Mouse (Mus musculus) thymus, adult 2 months (tissue): ENCODE results near the gene Spast. TPM values are rescaled to one million over a fixed set of nuclear protein-coding genes. Genes with fewer than 3 reads are reported as not detected.
A peak's percentile ranks its signal among the peaks of the same experiment; 100 is the strongest.
"Not testable (repeated sequence)": the region's sequence is repeated elsewhere in the genome, so short reads cannot be mapped to it uniquely, and the experiment has no call there.

Source experiments
- DNase-seq: peaks from one replicate; pipeline ENCODE4 v3.0.0; 2021
- H3K27ac ChIP-seq: fragments of 200-500 bp; 2 replicates; pipeline ENCODE4 v1.5.1; 2012; ENCODE audit warnings: low read length, control low read depth; ENCODE audit not compliant: control insufficient read depth, insufficient read depth
- H3K27me3 ChIP-seq: fragments of 200-500 bp; 2 replicates; pipeline ENCODE4 v1.6.1; 2012; ENCODE audit warnings: mild to moderate bottlenecking, low read length, moderate library complexity, mixed read lengths; ENCODE audit not compliant: control insufficient read depth, insufficient read depth
- H3K36me3 ChIP-seq: fragments of 200-500 bp; 2 replicates; pipeline ENCODE4 v1.6.1; 2012; ENCODE audit warnings: mild to moderate bottlenecking, low read length, moderate library complexity; ENCODE audit not compliant: control insufficient read depth, insufficient read depth
- H3K4me1 ChIP-seq: fragments of 200-500 bp; replicated peaks from 2 replicates; pipeline ENCODE4 v1.6.1; 2012; ENCODE audit warnings: low read length; ENCODE audit not compliant: control insufficient read depth, insufficient read depth
- H3K4me3 ChIP-seq: fragments of 200-500 bp; 2 replicates; pipeline ENCODE4 v1.5.1; 2012; ENCODE audit warnings: mild to moderate bottlenecking, low read length, control low read depth, moderate library complexity; ENCODE audit not compliant: control insufficient read depth, insufficient read depth
- CTCF ChIP-seq: fragments of 200-500 bp; IDR thresholded peaks from 2 replicates; pipeline ENCODE4 v1.5.1; 2012; ENCODE audit warnings: mild to moderate bottlenecking, control low read depth, low read length, moderate library complexity, borderline replicate concordance; ENCODE audit not compliant: control insufficient read depth, poor library complexity, insufficient read depth; ENCODE audit errors: extremely low read depth
- POLR2A ChIP-seq: fragments of 200-500 bp; IDR thresholded peaks from 2 replicates; pipeline ENCODE4 v1.6.1; 2012; ENCODE audit warnings: mild to moderate bottlenecking, low read length, control low read depth, moderate library complexity; ENCODE audit not compliant: control insufficient read depth, poor library complexity, insufficient read depth; ENCODE audit errors: extremely low read depth
- WGBS: fragments of 180-500 bp; shearing (Covaris S2); methylation state at CpG from one replicate; pipeline ENCODE4 v1.1.7; 2018; 5-methylcytosine and 5-hydroxymethylcytosine counted together
- polyA plus RNA-seq: library from polyadenylated mRNA; depleted of rRNA; stranded (reverse); fragments of >200 nt; gene quantifications from 2 replicates; pipeline ENCODE4 v1.2.3, GENCODE M21; 2012

Gene Spast
- polyA plus RNA-seq, 1 experiment, result 10.7 TPM

DNA sequence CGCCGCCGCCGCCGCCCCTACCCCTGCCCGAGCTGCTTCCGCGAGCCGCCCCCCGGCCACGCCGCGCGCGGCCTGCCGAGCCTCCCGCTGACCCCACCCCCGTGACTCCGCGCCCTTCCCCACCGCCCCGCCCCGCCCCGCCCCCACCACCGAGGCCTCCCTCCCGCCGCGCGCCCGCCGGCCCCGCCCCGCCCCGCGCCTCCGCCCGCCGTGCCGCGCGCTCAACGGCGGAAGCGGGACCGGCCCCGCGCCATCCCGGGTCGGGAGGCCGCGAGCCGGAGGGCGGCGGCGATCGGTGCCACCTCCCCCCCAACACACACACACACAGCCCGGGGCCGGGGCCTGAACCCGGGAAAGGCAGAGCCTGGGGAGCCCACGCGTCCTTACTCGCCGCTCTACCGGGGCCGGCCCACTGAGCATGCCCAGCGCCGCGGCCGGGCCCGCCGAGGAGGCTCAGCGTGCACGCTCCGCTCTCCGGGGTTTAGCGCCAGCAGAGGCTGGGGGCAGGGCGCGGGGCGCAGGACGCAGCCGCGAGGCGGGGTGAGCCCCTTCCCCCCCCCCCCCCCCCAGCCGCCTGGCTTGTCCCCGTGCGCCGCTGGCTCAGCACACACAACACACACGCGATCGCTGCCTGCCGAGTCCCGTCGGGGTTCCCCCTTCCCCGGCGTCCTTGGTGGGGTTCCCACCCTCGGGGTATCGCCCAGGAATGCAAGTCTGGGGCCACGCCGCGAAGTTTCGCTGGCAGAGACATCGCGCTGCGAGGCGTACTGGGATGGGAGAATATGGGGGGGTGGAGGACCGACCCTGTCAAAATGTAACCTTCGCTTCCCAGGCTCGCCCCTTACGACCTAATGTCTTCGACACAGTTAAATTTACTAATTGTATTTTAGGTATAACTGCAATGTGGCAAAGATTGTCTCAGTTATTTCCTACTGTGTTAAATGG lies 43.5 kb upstream of the Spast start, which contains the start of gene Memo1:
Gene Memo1, minus strand, starts transcription at position 496 of the 945 bp plus-strand sequence.
- 1% methylated on average over 66 of the region's 110 CpGs for WGBS
- H3K36me3 ChIP-seq, result peaks cover 4% of the 10 kb centered on the region; the same call in 1 of the 2 replicates
- peak; percentile 81 for DNase-seq

DNA sequence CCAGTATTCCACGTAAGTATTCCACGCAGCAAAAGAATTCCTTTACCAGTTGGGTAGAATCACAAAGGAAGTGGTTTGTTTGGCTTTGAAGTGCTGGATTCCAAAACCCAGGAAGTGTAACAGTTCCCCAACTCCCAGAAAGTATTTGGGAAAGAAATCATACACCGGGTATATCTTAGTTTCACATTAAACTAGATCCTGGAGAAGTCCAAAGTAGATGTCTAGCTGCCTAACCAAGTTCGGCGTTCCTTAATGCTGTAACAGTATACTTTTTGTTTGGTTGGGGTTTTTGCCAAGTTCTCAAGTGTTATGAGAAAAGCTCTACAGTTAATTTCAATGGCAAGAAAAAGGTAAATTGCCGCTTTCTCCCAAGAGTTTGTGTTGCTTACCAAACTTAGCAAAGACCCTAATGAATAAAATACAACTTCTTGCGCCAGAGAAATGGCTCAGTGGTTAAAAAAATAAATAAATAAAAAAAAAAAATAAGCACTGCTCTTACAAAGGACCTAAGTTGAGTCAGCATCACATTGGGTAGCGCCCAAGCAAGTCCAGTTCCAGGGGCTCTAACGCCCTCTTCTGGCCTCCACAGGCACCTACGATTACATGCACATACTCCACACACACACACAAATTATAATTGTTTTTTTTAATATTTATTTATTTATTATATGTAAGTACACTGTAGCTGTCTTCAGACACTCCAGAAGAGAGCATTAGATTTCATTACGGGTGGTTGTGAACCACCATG lies 42.5 kb upstream of the Spast start:
- no peak for DNase-seq
- Histone ChIP-seq H3K4me1 (0 out of 2 replicates have a peak, but pooled peaks cover 2% of the 10 kb centered on the region), H3K27ac (no peak overlapping the region), H3K4me3 (no peak overlapping the region), H3K27me3 (no peaks in the 10 kb centered on the region), H3K36me3 (peaks cover 6% of the 10 kb centered on the region; the same call in 1 of the 2 replicates)
- TF ChIP-seq POLR2A (no peak), CTCF (no peak)
- WGBS, result 61% methylated on average over 11 of the region's 11 CpGs

More for the DNA sequence above, 43.5 kb upstream of the Spast start, which contains the start of gene Memo1:
- TF ChIP-seq POLR2A (peak; percentile 77), CTCF (no peak)
- peaks cover 4% of the 10 kb centered on the region; the same call in 1 of the 2 replicates for H3K4me1 ChIP-seq
- peak within 1 kb of the TSS; percentile 39 for H3K27ac ChIP-seq
- H3K4me3 ChIP-seq, result peak within 1 kb of the TSS; percentile 91
- no peaks in the 10 kb centered on the region for H3K27me3 ChIP-seq

DNA sequence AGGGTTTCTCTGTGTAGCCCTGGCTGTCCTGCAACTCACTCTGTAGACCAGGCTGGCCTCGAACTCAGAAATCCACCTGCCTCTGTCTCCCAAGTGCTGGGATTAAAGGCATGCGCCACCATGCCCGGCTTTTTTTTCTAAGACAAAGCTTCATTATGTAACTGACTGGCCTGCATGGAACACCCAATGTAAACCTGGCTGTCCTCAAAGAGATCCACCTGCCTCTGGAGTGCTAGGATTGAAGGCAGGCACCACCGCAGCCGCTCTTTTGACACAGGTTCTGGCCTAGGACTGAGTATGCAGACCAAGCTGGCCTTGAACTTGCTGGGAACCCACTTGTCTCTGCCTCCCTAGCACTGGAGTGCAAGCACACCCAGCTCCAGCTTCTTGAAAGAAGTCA lies 41.8 kb upstream of the Spast start:
- 98% methylated on average over 5 of the region's 5 CpGs for WGBS
- H3K36me3 ChIP-seq, result peaks cover 12% of the 10 kb centered on the region; the same call in 1 of the 2 replicates
- DNase-seq, H3K4me1 ChIP-seq, H3K27me3 ChIP-seq, H3K27ac ChIP-seq, H3K4me3 ChIP-seq: not testable (repeated sequence)

DNA sequence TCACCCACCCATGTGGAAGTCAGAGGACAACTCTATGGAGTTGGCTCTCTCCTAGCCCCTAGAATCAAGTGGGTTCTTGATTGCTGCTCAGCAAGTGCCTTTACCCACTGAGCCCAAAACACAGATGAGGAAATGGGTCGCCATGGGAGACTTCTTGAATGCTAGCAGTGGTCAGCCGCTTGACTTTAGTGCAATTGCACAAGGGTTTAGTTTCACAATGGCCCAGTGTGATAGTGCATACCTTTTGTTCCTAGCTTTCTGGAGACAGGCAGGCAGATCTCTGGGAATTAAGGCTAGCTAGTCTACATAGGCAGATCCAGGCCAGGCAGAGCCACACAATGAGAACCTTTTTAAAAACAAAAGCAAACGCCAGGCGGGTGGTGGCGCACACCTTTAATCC lies 38.7 kb upstream of the Spast start:
- Histone ChIP-seq H3K27ac (no peak overlapping the region), H3K36me3 (peaks cover 12% of the 10 kb centered on the region; the same call in 1 of the 2 replicates), H3K4me1 (no peaks in the 10 kb centered on the region), H3K4me3 (no peak overlapping the region), H3K27me3 (no peaks in the 10 kb centered on the region)
- DNase-seq, result no peak
- WGBS, result 99% methylated on average over 5 of the region's 5 CpGs
- TF ChIP-seq CTCF (no peak), POLR2A (no peak)

DNA sequence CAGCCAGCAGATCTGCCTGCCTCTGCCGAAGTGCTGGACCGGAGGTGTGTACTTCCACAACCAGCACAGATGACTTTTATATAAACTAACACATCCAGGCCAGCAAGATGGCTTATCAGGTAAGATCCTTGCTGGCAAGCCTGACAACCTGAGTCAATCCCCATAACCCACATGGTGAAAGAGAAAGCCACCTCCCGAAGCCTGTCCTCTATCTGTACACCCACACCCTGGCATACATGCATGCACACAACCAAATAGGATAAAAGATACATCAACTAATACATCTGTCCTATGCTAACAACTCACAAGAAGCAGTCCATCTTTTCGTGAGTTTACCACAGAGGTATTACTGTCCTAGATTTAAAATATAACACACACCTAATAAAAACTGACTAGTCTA lies 34.7 kb upstream of the Spast start:
- peaks cover 21% of the 10 kb centered on the region; the same call in 1 of the 2 replicates for H3K36me3 ChIP-seq

DNA sequence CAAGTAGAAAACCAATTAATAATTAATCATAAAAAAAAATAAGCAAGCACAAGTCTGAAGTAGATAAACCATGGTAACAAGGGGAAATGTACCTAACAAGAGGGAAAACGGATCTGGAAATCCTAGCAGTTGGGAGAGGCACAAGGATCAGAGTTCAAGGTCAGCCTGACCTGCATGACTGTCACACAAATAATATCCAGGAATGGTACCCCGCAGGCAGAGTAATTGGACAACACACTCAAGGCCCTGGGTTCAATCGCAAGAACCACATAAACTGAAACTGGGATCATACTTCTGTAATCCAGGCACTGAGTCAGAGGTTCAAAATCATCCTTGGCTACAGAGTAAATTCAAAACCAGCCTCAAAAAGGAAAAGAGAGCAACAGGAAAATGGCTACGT lies 33.2 kb upstream of the Spast start:
- Histone ChIP-seq H3K4me3 (no peak overlapping the region), H3K36me3 (peaks cover 19% of the 10 kb centered on the region; the same call in 1 of the 2 replicates), H3K27ac (no peak overlapping the region), H3K4me1 (no peaks in the 10 kb centered on the region), H3K27me3 (no peaks in the 10 kb centered on the region)
- 95% methylated on average over 4 of the region's 4 CpGs for WGBS
- TF ChIP-seq CTCF (no peak), POLR2A (no peak)
- DNase-seq, result no peak

More for the DNA sequence above, 34.7 kb upstream of the Spast start:
- no peak for DNase-seq
- TF ChIP-seq CTCF, result no peak
- no peak for TF ChIP-seq POLR2A
- Histone ChIP-seq H3K27me3 (no peaks in the 10 kb centered on the region), H3K4me1 (no peaks in the 10 kb centered on the region), H3K4me3 (no peak overlapping the region), H3K27ac (no peak overlapping the region)
- 99% methylated on average over 4 of the region's 4 CpGs for WGBS
